Mouse (Mus musculus): ENCODE results near the gene Swi5.

Swi5 gene

DNA sequence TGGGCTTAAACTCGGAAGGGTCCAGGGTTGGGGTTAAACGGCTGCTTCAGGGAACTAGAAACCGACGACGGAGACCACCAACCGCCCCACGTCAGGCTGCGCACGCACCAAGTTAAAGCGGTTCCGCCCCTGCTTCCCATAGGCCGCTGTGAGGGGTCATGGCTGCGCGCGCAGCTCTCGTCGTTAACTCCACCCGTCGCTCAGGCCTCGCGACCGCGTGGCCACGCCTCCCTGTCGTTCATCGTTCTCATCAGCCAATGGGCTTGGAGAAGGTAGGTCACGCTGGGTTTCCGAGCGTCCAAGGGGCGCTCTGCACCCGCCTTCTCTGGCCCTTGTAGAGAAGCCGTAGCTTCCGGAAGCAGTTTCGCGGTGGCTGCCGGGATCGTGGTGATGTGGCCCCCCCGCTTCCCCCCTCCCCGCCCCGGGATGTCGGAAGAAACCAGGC, at the start of gene Swi5:
TSS of gene Swi5 (minus strand) at position 153 of the 445 bp plus-strand sequence.
- peak; percentile 100 for DNase-seq (ENCODE audit: low read depth, low spot score)

DNA sequence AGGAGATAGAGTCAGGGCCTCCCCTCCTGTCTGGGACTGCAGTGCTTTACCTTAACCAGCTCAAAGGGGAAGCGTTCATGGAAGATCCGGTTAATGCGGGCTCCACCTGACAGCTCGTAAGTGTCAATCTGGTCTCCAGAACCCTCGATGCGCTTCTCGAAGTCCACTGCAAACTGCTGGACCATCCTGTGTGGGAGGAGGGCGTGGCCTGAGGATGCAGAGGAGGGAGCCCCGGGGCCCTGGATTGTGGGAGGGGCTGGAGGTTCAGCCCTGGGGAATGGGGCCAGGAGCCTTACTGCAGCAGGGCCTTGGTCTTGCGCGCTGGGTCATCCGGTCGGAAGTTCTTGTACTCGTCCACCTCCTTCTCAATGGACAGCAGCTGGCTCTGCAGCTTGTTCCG, 48.0 kb upstream of the Swi5 start:
- DNase-seq (ENCODE audit: low read depth, low spot score), result no peak

DNA sequence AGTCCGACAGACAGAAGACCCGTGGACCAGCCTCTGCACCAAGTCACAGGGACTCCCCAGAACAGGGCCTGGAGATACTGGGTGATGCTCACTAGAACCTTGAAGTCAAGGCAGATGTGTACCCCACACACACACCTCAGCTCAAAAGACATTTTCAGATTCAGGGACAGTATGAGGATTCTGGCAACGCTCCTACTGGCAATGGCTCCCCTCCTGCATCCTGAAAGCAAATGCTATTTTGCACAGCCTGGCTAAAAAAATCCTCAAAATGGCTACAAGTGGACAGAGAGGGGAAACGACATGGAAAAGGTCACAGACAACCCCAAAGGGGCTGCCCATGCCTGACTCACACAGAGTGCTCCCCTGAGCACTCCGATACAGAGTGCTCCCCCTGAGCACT, 44.3 kb upstream of the Swi5 start:
- DNase-seq (ENCODE audit: low read depth, low spot score), result no peak

DNA sequence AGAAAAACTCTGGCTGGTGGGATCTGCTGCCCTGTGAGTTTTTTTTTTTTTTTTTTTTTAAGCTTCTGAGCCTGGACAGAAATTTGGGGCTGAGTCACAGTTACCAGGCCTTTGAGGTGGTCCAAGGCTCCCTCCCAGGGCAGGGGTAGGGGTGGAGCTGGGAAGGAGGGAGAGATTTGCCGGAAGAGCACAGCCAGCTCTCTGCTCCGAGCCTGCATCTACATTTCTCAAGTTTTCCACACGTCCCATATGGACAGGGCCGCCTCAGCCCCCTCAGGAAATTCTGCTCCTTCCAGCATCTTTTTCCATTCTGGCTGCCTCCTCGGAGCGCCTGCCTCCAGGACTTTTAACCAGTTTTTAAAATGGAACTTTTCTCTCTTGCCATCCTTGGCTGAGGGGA, 41.7 kb upstream of the Swi5 start:
- no peak for DNase-seq (ENCODE audit: low read depth, low spot score)

DNA sequence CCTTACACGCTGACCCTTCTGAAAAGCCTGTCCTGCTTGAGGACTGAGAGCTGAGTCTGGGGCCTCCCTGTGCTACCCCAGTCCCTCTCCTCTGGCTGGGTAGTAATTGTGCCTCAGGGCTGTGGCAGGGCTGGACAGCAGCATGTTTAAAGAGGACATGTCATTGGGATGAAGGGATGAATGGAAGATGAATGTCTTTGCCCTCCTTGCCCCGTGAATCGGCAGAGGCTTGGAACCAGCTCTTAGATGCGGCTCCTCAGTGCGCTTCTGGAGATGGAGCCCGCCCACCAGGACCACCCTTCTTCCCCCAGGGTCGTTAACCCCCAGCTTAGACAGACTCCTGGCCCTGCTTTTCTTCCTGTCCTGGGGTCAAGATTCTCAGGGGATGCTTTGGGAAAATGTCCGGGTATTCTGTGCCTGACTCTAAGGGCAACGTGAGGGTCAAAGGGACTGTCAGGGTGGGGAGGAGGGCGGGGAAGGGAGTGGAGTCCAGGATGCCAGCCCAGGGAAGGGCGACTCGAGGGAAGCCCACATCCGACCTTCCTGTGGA, 41.1 kb upstream of the Swi5 start:
- DNase-seq (ENCODE audit: low read depth, low spot score), result no peak

DNA sequence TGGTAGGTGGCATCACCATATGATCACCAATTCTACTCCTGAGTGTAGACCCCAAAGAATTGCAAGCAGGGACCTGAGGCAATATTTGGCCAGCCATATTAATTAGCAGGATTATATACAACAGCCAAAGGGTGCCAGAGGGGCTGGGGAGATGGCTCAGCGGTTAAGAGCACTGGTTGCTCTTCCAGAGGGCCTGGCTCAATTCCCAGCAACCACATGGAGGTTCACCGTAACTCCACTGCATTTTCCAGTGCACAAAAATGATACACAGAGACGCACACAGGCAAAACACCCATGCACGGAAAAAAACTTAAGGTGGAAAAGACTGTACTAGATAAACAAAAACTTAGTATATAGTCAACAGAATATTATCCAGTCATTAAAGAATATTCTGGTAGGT, 39.3 kb upstream of the Swi5 start:
- DNase-seq (ENCODE audit: low read depth, low spot score), result no peak

DNA sequence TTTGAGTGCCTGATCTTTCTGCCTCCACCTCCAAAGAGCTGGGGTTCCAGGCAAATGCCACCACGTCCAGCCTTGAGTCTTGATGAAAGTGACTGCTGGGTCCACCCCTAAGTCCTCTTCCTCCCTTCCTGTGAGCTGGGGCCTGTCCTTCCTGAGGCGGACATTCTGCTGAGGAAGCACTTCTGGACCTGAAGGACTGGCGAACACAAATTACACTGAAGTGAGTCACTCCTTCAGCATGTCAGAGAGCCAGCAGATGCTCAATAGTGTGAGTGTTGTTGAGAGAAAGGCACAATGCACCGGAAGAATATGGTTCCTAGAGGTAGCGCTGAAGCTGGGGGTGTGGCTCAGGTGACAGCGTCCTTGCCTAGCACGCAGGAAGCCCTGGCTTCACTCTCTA, 37.5 kb upstream of the Swi5 start:
- no peak for DNase-seq (ENCODE audit: low read depth, low spot score)

DNA sequence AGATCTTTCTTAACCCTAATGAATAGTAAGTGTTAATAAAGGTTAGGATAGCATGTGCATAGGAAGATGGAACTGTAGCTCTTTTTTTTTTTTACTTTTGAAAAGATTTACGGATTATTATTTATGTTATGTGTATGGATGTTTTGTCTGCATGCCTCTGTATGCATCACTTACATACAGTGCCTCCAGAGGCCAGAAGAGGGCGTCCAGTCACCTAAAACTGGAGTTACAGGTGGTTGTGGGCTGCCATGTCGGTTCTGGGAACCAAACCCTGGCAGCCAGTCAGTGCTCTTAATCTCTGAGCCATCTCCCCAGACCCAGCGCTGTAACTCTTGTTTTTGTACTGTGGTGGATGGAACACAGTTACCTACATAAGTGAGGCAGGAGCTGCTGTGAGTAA, 36.4 kb upstream of the Swi5 start:
- no peak for DNase-seq (ENCODE audit: low read depth, low spot score)

DNA sequence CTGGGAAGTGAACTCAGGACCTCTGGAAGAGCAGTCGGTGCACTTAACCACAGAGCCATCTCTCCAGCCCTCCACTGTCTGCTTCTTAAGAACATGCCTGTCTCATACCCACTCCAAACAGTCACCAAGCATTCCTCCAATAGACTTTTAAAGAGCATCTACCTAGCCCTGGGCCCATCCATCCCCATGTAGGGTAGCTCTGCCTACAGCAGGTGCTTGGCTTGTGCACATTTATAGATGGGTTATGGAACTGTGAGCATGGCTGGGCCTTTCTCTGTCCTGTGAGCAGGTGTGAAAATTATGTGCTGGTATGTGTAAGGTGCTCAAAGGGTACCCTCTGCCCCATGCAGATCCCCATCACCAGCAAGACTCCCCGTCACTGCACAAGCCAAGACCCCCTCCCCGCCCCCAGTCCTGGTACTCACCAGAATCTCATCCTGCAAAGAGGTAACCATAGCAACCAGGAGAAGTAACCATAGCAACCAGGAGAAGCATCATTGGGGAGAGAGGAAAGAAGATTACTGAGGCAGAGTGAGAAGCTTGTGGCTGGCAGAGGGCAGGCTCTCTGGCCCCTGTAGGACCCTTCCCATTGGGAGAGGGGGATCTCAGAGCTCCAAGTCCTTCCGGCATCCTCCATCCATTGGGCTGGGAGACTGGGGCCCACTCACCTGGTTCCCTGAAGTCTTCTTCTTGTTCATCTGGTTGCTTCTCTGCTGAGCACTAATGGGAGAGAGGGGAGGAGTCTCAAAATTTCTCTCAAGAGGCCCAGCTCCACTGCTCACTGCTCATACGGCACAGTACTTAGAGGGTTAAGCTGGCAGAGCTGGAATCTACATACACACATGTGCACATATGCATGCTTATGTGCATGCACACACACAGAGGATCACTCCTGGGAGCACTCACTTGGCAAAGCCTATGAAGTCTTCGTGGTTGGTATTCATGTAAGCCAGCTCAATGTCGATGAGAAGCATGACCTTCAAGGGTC, 35.2 kb upstream of the Swi5 start:
- DNase-seq (ENCODE audit: low read depth, low spot score), result no peak

DNA sequence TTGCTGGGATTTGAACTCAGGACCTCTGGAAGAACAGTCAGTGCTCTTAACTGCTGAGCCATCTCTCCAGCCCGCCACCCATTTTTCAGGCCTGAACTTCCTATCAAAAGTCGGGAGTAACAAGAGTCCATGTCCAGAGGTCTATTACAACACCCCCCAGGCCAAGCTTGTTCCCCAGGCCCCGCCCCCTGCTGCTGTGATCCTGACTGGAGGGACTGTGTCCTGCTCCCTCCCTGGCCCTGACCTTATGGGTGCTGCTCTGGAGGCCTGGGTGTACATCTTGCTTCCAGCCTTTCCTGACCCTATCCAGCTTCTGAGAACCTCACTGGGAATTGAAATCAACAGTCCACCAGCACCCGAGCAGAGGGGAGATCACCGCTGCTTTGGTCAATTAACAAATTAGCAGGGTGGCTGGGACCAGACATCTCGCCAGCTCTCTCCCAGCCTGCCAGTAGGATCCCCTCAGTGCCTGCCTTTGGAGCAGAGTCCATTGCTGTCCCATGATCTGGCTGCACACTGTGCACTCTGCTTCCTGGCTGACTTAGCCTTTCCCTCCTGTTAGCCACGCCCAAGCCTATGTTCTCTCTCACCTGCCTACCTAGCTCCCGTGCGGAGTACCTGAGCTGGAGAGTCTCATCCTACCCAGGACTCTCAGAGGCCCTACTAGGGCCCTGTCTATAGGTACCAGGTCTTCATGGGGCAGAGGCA, 33.9 kb upstream of the Swi5 start:
- no peak for DNase-seq (ENCODE audit: low read depth, low spot score)

DNA sequence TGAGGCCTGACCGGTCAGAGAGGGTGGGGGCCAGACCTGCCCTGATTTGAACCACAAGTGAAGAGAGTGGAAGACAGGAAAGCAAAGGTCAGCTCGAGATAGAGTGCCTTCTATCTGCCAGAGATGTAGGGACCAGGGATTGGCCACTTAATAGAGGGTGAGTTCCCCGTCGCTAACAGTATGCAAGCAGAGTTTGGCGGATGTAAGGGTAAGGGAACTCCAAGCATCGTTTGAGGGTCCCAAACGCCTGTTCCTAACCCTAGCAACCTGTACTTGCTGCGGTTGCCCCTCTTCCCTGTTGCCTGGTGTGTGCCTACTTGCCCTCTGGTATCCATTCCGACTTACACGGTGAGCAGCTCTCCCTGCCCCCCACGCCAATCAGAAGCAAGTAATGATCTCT, 32.8 kb upstream of the Swi5 start:
- DNase-seq (ENCODE audit: low read depth, low spot score), result no peak

DNA sequence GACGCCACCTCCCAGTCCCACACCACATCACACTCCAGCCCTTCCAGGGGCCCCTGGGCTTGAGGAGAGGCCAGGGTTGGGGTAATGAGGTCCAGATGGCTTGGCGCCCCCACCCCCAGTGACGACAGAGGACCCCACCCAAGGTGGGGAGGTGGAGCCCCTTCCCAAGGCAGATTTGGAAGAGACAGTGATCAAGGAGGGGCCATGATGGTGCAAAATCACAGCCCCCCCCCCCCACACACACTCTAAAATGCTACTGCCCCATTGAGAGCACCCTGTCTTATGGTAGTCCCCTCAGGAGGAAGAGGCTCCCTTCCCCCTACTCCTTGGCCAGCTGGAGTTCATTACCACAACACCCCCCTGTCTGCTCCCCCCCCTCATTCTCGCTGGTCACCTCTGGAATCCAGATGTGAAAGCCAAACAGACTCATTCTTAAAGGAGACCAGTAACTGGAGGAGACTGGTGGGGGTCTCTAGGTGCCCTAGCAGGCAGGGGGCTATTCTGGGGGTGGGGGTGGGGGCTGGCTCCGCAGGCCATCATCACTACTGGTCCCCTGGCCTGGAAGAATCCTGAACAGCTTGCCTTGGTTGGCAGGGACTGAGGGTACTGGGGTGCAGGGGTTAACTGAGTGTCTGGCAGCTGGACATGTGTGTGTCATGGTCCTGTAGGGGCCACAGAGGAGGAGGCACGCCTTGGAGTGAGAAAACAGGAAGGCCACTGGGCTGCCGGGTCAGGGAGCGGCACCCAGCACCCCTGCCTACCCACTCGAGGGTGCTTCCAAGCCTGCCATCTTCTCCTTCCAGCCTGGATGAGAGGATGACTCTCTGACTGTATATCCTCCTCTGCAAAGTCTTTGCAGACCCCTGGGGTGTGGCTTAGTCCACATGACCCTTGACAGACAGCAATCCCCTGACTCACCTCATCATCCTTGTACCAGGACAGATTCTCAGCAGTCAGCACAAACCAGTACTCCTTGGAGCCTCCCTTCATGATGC, 32.0 kb upstream of the Swi5 start:
- DNase-seq (ENCODE audit: low read depth, low spot score), result no peak

DNA sequence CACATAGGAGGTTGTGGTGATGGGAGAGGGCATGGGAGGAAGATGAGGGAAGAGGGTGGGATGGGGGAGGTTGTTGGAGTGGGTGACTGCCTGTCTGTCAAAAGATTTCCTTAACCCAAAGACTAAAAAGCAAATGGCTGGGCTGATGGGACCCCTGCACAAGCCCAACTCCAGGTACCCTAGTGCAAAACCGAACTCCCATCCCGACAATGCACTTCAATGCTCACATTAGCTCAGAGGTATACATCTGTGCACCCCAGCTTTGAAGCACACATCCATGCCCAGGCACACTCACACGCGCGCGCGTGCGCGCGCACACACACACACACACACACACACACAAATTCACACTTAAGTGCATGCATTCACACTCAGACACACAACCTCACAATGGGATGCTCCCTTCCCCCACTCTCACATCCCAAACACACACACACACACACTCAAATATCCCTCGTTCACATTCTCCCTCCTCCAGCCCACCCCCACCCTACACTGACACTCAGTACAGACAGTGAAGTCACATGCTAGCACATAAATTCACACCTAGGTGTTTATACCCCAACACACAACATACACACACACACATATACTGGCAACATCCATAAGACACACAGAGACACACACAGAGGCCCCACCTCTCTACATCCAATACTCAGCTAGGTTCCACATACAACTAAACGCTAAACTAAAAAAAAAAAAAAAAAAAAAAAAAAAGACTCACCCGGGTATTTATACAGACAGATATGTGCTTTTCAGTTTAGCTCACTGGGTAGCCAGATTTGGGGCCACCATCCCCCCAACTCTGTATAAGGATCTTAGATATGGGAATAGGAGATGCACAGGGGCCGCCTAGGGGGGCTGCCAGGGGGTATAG, 31.1 kb upstream of the Swi5 start:
- no peak for DNase-seq (ENCODE audit: low read depth, low spot score)

DNA sequence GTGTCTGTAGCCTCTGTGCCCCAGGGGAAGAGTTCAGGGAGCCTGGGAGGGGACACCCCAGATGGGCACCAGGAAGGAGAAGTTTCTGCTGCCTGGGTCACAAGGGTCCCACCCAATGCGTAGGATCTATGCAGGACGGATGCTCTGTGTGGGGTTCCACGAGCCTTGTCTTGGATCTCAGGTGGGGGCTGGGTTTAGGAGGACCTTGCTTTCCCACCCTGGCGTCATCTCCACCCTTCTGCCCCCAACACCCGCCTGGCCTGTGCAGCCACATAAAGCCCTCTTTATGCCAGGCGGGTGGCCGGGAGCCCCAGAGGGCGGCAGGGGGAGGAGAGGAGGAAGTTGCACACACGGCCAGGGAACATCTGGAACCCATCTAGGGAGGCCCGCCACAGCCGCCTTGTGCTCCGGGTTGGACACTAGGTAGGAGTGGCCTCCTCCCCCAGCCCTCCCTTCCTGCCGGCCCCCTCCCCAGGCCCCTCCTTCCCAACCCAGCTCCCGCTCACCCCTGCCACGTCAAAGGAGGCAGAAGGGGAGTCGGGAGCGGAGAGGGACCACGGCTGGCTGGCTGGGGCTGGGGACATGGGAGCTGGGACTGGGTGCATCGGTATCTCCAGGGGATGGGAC, 30.0 kb upstream of the Swi5 start:
- no peak for DNase-seq (ENCODE audit: low read depth, low spot score)

DNA sequence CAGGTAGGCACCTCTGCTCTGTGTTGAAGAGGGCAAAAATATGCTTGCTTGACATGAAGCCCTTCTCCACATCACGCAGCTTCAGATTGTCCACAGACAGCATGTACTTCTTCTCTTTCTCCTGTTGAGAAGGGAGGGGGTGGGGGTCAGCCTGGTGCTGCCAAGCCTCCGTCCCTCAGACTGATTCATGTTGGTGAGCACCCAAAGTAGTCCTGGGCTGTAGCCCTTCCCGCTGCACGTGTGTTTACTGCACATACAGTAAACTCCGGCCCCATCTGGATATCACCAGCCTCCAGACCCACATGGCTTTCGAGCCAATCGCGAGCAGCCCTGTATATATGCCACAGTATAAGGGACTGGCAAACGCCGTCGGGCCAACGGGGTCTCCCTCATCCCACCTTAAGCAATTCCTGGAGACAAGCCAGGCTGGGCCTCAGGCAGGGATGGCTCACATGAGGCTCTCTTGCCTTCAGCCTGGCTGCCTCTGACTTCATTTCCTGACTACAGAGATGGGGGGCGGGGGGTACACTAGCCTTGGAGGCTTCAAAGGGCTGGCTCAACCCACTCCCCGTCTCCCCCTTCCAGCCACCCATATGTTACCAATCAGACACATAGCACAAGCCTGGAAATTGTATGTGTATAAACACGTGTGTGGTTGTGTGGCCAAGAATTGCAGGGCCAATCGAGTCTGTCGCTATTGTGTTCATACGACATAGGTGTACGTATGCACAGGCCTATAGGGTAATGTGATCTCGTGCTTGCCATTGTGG, 29.2 kb upstream of the Swi5 start:
- no peak for DNase-seq (ENCODE audit: low read depth, low spot score)

DNA sequence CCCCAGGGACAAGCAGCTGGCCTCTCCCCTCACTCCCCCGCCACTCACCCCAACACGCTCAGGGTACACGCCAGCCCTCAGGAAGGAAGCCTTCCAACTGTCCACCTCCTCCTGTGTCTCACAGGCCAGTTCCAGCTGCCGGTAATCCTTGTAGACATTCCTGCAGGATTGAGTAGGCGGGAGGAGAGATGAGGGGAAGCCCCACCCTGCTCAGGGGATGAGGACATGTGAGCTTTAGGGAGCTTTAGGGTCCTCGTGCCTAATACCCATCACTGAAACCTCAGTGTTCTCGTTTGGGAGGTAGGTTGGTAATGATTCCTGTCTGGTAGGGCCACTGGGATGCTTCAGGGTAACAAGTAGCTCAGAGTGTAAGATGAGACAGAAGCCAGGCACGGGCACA, 27.9 kb upstream of the Swi5 start:
- no peak for DNase-seq (ENCODE audit: low read depth, low spot score)

DNA sequence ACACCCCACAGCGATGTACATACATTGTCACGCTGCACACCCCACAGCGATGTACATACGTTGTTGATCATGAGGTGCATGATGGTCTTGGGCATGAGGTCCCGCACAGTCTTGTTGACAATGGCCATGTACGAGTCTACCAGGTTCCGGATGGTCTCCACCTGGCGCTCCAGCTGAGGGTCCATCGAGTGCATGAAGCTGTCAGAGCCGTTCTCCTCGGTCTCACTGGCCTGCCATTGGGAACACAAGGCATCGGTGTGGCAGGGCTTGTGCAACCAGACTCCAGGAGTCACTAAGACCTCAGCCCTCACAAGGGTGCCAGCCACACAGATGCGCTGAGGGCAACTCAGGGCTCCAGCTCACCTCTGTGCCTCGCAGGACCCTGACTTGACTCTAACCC, 27.0 kb upstream of the Swi5 start:
- DNase-seq (ENCODE audit: low read depth, low spot score), result no peak

DNA sequence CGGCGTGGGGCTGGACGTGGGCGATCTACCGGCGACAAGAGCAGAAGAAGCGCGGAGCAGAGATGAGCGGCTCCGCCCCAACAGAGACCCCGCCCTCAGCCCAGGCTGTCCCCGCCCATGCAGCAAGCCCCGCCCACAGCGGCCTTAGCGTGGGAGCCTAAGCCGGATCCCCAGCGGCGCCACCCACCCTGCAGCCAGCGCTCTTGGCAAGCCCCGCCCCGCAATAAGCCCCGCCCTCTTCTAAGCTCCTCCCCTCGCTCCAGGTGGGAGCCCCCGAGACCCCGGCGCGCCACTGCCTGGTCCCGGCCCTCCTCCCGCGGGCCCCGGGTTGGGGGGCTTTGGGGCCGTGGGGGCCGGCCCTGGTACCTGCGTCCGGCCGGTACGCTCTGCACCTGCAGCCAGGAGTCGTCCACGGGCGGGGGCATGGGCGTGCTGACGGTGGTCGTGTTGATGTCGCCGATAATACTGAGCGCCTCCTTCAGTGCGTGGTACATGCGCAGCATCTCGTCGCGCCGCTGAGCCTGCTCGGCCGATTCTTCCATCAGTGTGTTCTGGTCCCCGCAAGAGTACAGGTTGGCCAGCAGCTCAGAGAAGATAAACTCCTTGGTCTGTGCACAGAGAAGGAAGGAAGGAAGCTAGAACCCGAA, 24.6 kb upstream of the Swi5 start:
- DNase-seq (ENCODE audit: low read depth, low spot score), result peak; percentile 53
